Mouse (Mus musculus) MEL (cell line): ENCODE measurements around the gene Maml3. TPM values are rescaled to one million over a fixed set of nuclear protein-coding genes. Genes with fewer than 3 reads are reported as not detected.

Experiments
- DNase-seq: peaks from one replicate; pipeline ENCODE4 v3.0.0; 2011; ENCODE audit warnings: low read depth, low spot score
- H3K27ac ChIP-seq: 2 replicates; pipeline ENCODE4 v1.5.1; 2012; ENCODE audit warnings: low read depth, mild to moderate bottlenecking, control low read depth, low read length, moderate library complexity; ENCODE audit not compliant: control insufficient read depth
- H3K27me3 ChIP-seq, 2 experiments: fragments of 150-350 bp in 1 of 2; sonication (generic) in 1 of 2; 2 replicates each; pipeline ENCODE4 v1.6.1; 2012; ENCODE audit warnings: low read length in 2 of 2, mild to moderate bottlenecking in 2 of 2, improper control_type of control experiment in 1 of 2, moderate library complexity in 1 of 2; ENCODE audit not compliant: insufficient read depth in 2 of 2, control insufficient read depth in 1 of 2
- H3K36me3 ChIP-seq, 2 experiments: 2 replicates each; pipeline ENCODE4 v1.6.1; 2012 to 2014; ENCODE audit warnings: low read length in 2 of 2, improper control_type of control experiment in 1 of 2, inconsistent platforms in 1 of 2, mild to moderate bottlenecking in 1 of 2; ENCODE audit not compliant: insufficient read depth in 2 of 2, control insufficient read depth in 1 of 2
- H3K4me1 ChIP-seq, 2 experiments: fragments of 150-350 bp in 1 of 2; sonication (generic) in 1 of 2; 2 replicates each; pipeline ENCODE4 v1.6.1; 2012; ENCODE audit warnings: low read length in 2 of 2, improper control_type of control experiment in 1 of 2, mild to moderate bottlenecking in 1 of 2; ENCODE audit not compliant: insufficient read depth in 2 of 2, control insufficient read depth in 1 of 2
- H3K4me3 ChIP-seq, 2 experiments: fragments of 150-350 bp in 1 of 2; sonication (generic) in 1 of 2; 2 replicates each; pipeline ENCODE4 v1.5.1; 2012; ENCODE audit warnings: low read depth in 2 of 2, low read length in 2 of 2, mild to moderate bottlenecking in 2 of 2, moderate library complexity in 2 of 2, control low read depth in 1 of 2, improper control_type of control experiment in 1 of 2; ENCODE audit not compliant: control insufficient read depth in 1 of 2, insufficient read depth in 1 of 2
- H3K79me2 ChIP-seq: 2 replicates; pipeline ENCODE4 v1.6.1; 2012; ENCODE audit warnings: mild to moderate bottlenecking, low read length, moderate library complexity; ENCODE audit not compliant: control insufficient read depth, poor library complexity, insufficient read depth
- H3K9ac ChIP-seq: 2 replicates; pipeline ENCODE4 v1.6.1; 2012; ENCODE audit warnings: low read depth, mild to moderate bottlenecking, control low read depth, low read length, moderate library complexity; ENCODE audit not compliant: control insufficient read depth, poor library complexity, severe bottlenecking
- H3K9me3 ChIP-seq: fragments of 150-350 bp; sonication (generic); replicated peaks from 2 replicates; pipeline ENCODE4 v1.6.1; 2012; ENCODE audit warnings: mild to moderate bottlenecking, low read length, improper control_type of control experiment, moderate library complexity; ENCODE audit not compliant: insufficient read depth
- BHLHE40 ChIP-seq: IDR thresholded peaks from 2 replicates; pipeline ENCODE4 v1.6.1; 2012; ENCODE audit warnings: low read depth, mild to moderate bottlenecking, inconsistent platforms, low read length, improper control_type of control experiment, borderline replicate concordance
- CTCF ChIP-seq, 3 experiments: IDR thresholded peaks in 2 of 3; conservative IDR thresholded peaks in 1 of 3; 2 replicates each; pipeline ENCODE4 v1.5.1; 2011 to 2012; ENCODE audit warnings: low read length in 3 of 3, low read depth in 2 of 3, mild to moderate bottlenecking in 2 of 3, improper control_type of control experiment in 1 of 3, inconsistent platforms in 1 of 3, mixed read lengths in 1 of 3, moderate library complexity in 1 of 3; ENCODE audit not compliant: control insufficient read depth in 1 of 3, insufficient read depth in 1 of 3, poor library complexity in 1 of 3, severe bottlenecking in 1 of 3
- E2F4 ChIP-seq: IDR thresholded peaks from 2 replicates; pipeline ENCODE4 v1.6.1; 2011; ENCODE audit warnings: low read depth, low read length, improper control_type of control experiment, borderline replicate concordance
- ETS1 ChIP-seq: IDR thresholded peaks from 2 replicates; pipeline ENCODE4 v1.6.1; 2012; ENCODE audit warnings: low read depth, mild to moderate bottlenecking, inconsistent platforms, low read length, improper control_type of control experiment, moderate library complexity
- GABPA ChIP-seq: IDR thresholded peaks from 2 replicates; pipeline ENCODE4 v1.6.1; 2012; ENCODE audit warnings: low read depth, mild to moderate bottlenecking, inconsistent platforms, low read length, improper control_type of control experiment, moderate library complexity
- JUND ChIP-seq: IDR thresholded peaks from 2 replicates; pipeline ENCODE4 v1.6.1; 2011; ENCODE audit warnings: low read depth, mild to moderate bottlenecking, improper control_type of control experiment, low read length
- KAT2A ChIP-seq: conservative IDR thresholded peaks from 2 replicates; pipeline ENCODE4 v1.6.1; 2012; ENCODE audit warnings: low read depth, low read length, improper control_type of control experiment, inconsistent platforms
- MAZ ChIP-seq: IDR thresholded peaks from 2 replicates; pipeline ENCODE4 v1.6.1; 2012; ENCODE audit warnings: low read depth, mild to moderate bottlenecking, inconsistent platforms, low read length, improper control_type of control experiment
- MEF2A ChIP-seq: IDR thresholded peaks from 2 replicates; pipeline ENCODE4 v1.6.1; 2014; ENCODE audit warnings: low read depth, mild to moderate bottlenecking, inconsistent platforms, low read length, improper control_type of control experiment; ENCODE audit not compliant: poor library complexity, insufficient replicate concordance, severe bottlenecking; ENCODE audit errors: extremely low read depth
- MYC ChIP-seq: IDR thresholded peaks from 2 replicates; pipeline ENCODE4 v1.6.1; 2011; ENCODE audit warnings: low read depth, mild to moderate bottlenecking, low read length, improper control_type of control experiment, moderate library complexity
- NELFE ChIP-seq: IDR thresholded peaks from 2 replicates; pipeline ENCODE4 v1.6.1; 2011; ENCODE audit warnings: low read depth, low read length, improper control_type of control experiment
- POLR2AphosphoS5 ChIP-seq: IDR thresholded peaks from 2 replicates; pipeline ENCODE4 v1.6.1; 2012; ENCODE audit warnings: low read depth, borderline replicate concordance, mild to moderate bottlenecking, inconsistent platforms, low read length, moderate library complexity, mixed read lengths
- RAD21 ChIP-seq: IDR thresholded peaks from 2 replicates; pipeline ENCODE4 v1.6.1; 2011; ENCODE audit warnings: mild to moderate bottlenecking, low read depth, low read length, improper control_type of control experiment
- SIN3A ChIP-seq: IDR thresholded peaks from 2 replicates; pipeline ENCODE4 v1.6.1; 2012; ENCODE audit warnings: low read length, improper control_type of control experiment, inconsistent platforms
- SMC3 ChIP-seq: IDR thresholded peaks from 2 replicates; pipeline ENCODE4 v1.6.1; 2011; ENCODE audit warnings: low read depth, low read length, improper control_type of control experiment
- TCF12 ChIP-seq: IDR thresholded peaks from 2 replicates; pipeline ENCODE4 v1.6.1; 2014; ENCODE audit warnings: low read depth, mild to moderate bottlenecking, inconsistent platforms, low read length, improper control_type of control experiment, moderate library complexity
- USF1 ChIP-seq: IDR thresholded peaks from 2 replicates; pipeline ENCODE4 v1.6.1; 2014; ENCODE audit warnings: low read depth, mild to moderate bottlenecking, inconsistent platforms, low read length, improper control_type of control experiment, moderate library complexity
- ZC3H11A ChIP-seq: IDR thresholded peaks from 2 replicates; pipeline ENCODE4 v1.6.1; 2012; ENCODE audit warnings: low read depth, mild to moderate bottlenecking, inconsistent platforms, low read length, improper control_type of control experiment
- ZKSCAN1 ChIP-seq: IDR thresholded peaks from 2 replicates; pipeline ENCODE4 v1.6.1; 2012; ENCODE audit warnings: low read depth, mild to moderate bottlenecking, inconsistent platforms, low read length, improper control_type of control experiment, moderate library complexity
- ZMIZ1 ChIP-seq: IDR thresholded peaks from 2 replicates; pipeline ENCODE4 v1.6.1; 2012; ENCODE audit warnings: low read depth, mild to moderate bottlenecking, inconsistent platforms, low read length, improper control_type of control experiment, moderate library complexity
- polyA plus RNA-seq, 2 experiments: library from polyadenylated mRNA; stranded (reverse) in 1 of 2; unstranded in 1 of 2; fragments of >175 nt in 1 of 2; fragments of >200 nt in 1 of 2; gene quantifications; 2 replicates each; pipeline versions ENCODE4 v1.2.1 to v1.2.4; 2012; ENCODE audit warnings: low replicate concordance in 2 of 2, low read depth in 1 of 2; ENCODE audit not compliant: insufficient read length in 2 of 2, insufficient read depth in 1 of 2, missing spikeins in 1 of 2
- total RNA-seq: library from RNA; depleted of rRNA; stranded (reverse); fragments of 300-350 nt; gene quantifications from 2 replicates; pipeline ENCODE4 v1.2.3, GENCODE M21; 2012

The Maml3 gene
- total and polyA plus RNA-seq, 3 experiments: 2.0 to 4.1 TPM; not detected in 1

DNA sequence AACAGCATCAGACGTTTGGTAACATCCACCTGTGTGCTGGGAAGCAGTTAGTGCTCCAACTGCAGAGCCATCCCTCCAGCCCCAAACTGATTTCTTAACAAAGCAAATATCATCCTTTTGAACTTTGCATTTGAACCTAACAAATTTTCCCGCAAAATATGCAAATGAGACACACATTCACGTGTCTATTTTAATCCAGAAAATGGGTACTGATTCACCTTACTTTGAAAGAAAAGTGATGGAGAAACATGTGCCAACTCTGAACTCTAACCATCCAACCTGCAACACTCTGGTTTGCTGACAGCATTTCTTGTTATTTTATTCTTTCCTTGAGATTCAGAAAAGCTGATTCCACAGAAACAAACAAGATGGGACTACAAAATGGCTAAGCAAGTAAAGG lies 36.0 kb downstream of the Maml3 start:
- no peak for TF ChIP-seq SIN3A
- TF ChIP-seq MYC: 0 out of 2 replicates have a peak, but pooled peaks have one; percentile 25
- TF ChIP-seq ZC3H11A: peak; percentile 22; the same call in 1 of the 2 replicates
- TF ChIP-seq E2F4: 0 out of 2 replicates have a peak, but pooled peaks have one; percentile 58
- Histone ChIP-seq H3K36me3 (peaks cover 0 to 15% of the 10 kb centered on the region in 2 experiments; a peak in 2 of 4 replicates), H3K4me3 (peak overlapping the region; percentile 49 to 78), H3K9me3 (no peaks in the 10 kb centered on the region), H3K4me1 (peaks cover 2 to 17% of the 10 kb centered on the region in 2 experiments; a peak in 3 of 4 replicates), H3K27me3 (no peaks in the 10 kb centered on the region), H3K9ac (peak overlapping the region; percentile 78; the same call in 1 of the 2 replicates), H3K27ac (peak overlapping the region; percentile 85; the same call in 1 of the 2 replicates), H3K79me2 (peaks cover 2% of the 10 kb centered on the region; the same call in 1 of the 2 replicates)
- no peak for DNase-seq

DNA sequence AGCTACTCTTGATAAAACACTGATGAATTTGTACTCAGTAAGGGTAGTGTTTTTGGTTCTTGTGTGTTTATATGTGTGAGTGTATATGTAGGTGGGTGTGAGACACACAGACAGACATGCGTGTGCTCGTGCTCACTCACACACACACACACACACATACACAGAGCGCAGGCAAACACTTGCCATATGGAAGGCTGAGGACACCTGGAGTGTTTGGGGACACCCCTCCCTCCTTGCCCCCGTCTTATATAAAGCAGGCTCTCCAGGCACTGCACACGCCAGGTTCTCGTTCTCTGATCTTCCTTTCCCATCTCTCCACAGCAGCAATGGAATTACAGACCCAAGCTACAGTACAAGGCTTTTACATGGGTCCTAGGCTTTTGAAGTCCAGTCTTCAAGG lies 37.7 kb downstream of the Maml3 start:
- H3K27ac ChIP-seq: no peak overlapping the region
- no peak for TF ChIP-seq MEF2A

DNA sequence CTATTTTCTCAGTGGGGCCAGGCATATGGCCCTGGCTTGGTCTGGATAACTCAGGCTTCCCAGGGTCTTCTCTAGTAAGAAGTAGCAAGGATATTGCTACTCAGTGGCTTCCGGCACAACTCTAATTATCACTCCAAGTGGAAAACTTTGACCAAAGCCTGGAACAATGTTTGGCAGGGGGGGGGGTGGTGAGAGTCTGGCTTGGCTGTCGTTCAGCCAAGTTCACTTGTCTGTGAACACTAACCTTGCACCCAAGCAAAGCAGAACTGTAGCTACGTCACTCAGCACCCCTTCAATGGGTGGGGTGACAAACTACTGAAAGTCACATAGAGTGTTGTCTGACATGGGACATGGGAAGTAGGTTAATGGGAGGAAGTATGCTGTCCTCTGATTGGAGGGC lies 38.7 kb downstream of the Maml3 start:
- peaks cover 2% of the 10 kb centered on the region; the same call in 1 of the 2 replicates for H3K79me2 ChIP-seq
- no peak for DNase-seq

More for the DNA sequence above, 37.7 kb downstream of the Maml3 start:
- H3K9ac ChIP-seq: no peak overlapping the region
- H3K79me2 ChIP-seq: peaks cover 2% of the 10 kb centered on the region; the same call in 1 of the 2 replicates
- peaks cover 0 to 10% of the 10 kb centered on the region in 2 experiments; a peak in 2 of 4 replicates for H3K36me3 ChIP-seq
- DNase-seq: no peak
- no peaks in the 10 kb centered on the region for H3K27me3 ChIP-seq
- no peak overlapping the region for H3K4me3 ChIP-seq
- peaks cover 2 to 10% of the 10 kb centered on the region in 2 experiments; a peak in 3 of 4 replicates for H3K4me1 ChIP-seq
- no peaks in the 10 kb centered on the region for H3K9me3 ChIP-seq

More for the DNA sequence above, 38.7 kb downstream of the Maml3 start:
- no peak overlapping the region for H3K9ac ChIP-seq
- no peaks in the 10 kb centered on the region for H3K9me3 ChIP-seq
- H3K27me3 ChIP-seq: no peaks in the 10 kb centered on the region
- TF ChIP-seq ZKSCAN1 (no peak), RAD21 (no peak), KAT2A (no peak), MYC (no peak), BHLHE40 (no peak), ETS1 (no peak), MAZ (no peak), SMC3 (no peak), TCF12 (no peak), CTCF (IDR thresholded peaks at IDR 0.05 in 2 of 3, conservative IDR thresholded peaks at IDR 0.05 in 1 of 3; ENCODE audit: control insufficient read depth in 1 of 3, insufficient read depth in 1 of 3, low read depth in 2 of 3, low read length in 3 of 3, poor library complexity in 1 of 3, severe bottlenecking in 1 of 3) (no peak), SIN3A (no peak), GABPA (no peak), JUND (no peak), POLR2AphosphoS5 (no peak), USF1 (no peak), ZMIZ1 (no peak), NELFE (no peak), ZC3H11A (no peak)
- H3K4me3 ChIP-seq: no peak overlapping the region
- peaks cover 2 to 10% of the 10 kb centered on the region in 2 experiments; a peak in 3 of 4 replicates for H3K4me1 ChIP-seq
- H3K36me3 ChIP-seq: peaks cover 0 to 10% of the 10 kb centered on the region in 2 experiments; a peak in 2 of 4 replicates
- H3K27ac ChIP-seq: no peak overlapping the region
